Mouse (Mus musculus): ENCODE results near the gene Pou2f2.

DNA sequence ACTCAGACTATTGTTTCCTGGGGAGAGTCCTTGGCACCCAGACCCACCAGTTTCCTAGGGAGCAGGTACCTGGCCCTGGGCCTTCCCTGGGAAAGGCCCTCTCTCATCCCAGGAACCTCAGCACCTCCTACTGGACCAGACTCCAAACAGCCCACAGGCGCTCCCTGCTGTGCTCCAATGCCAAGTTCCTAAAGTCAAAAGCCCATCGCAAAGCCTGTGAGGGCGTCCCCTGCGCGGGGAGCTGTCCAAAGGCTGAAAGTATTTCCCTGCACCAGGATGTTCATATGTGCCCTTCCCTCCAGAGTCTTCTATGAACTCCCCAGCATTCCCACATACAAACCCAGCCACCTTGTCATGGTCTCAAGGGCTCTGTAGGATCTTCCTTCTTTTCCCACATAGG is 37.8 kb downstream of the Pou2f2 start:
- TF ChIP-seq CTCF (IDR thresholded peaks at IDR 0.05; ENCODE audit: borderline replicate concordance, insufficient read depth, low read depth, low read length) (no peak), POLR2A (IDR thresholded peaks at IDR 0.05; ENCODE audit: borderline replicate concordance, insufficient read depth, low read length) (no peak)

All from cerebellum, adult 2 months (tissue).